Mouse (Mus musculus): ENCODE data around the gene Dnah11.

DNA sequence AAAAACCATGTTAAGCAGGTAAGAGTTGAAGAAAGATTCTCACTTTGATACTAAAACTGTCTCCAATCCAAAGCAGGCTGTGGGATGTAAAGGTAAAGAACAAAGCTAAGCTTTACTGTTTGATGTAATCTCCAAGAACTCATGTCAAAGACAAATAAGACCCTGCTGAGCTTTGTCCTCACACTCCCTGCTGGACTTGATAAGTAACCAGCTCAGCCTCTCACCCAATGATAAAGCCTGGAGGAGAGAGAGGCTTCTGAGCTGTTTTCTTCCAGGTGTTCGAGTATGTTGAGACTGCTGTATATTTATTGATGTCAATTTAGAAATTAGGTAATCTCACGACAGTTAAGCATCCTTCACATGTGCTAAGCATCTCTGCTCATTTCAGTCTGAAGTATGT is 11.2 kb downstream of the Dnah11 start:
- no peak for TF ChIP-seq CTCF (IDR thresholded peaks at IDR 0.05 in 2 of 3, conservative IDR thresholded peaks at IDR 0.05 in 1 of 3; ENCODE audit: control insufficient read depth in 1 of 3, insufficient read depth in 1 of 3, low read depth in 2 of 3, low read length in 3 of 3, poor library complexity in 1 of 3, severe bottlenecking in 1 of 3)
- no peak for TF ChIP-seq ETS1 (IDR thresholded peaks at IDR 0.05; ENCODE audit: low read depth, low read length)
- no peak for TF ChIP-seq JUND (IDR thresholded peaks at IDR 0.05; ENCODE audit: low read depth, low read length)
- no peak for TF ChIP-seq GABPA (IDR thresholded peaks at IDR 0.05; ENCODE audit: low read depth, low read length)
- TF ChIP-seq POLR2A (IDR thresholded peaks at IDR 0.05; ENCODE audit: control insufficient read depth in 1 of 2, insufficient read depth in 1 of 2, low read depth in 1 of 2, low read length in 2 of 2, poor library complexity in 1 of 2), result no peak
- TF ChIP-seq SMC3 (IDR thresholded peaks at IDR 0.05; ENCODE audit: low read depth, low read length), result no peak
- TF ChIP-seq TBP (IDR thresholded peaks at IDR 0.05; ENCODE audit: low read depth, low read length), result no peak
